Mouse (Mus musculus) E14TG2a.4 (cell line): Measurements from ENCODE around the gene Wnt2.

Experiments used
- H3K27me3 ChIP-seq: 2 replicates; pipeline ENCODE4 v1.6.1; 2014; ENCODE audit warnings: low read length, control low read depth; ENCODE audit not compliant: insufficient read depth
- H3K36me3 ChIP-seq: 2 replicates; pipeline ENCODE4 v1.6.1; 2014; ENCODE audit warnings: low read length, control low read depth; ENCODE audit not compliant: insufficient read depth
- H3K4me1 ChIP-seq: replicated peaks from 2 replicates; pipeline ENCODE4 v1.6.1; 2014; ENCODE audit warnings: low read depth, low read length, control low read depth
- H3K4me3 ChIP-seq: replicated peaks from 2 replicates; pipeline ENCODE4 v1.5.1; 2014; ENCODE audit warnings: mild to moderate bottlenecking, low read length
- H3K9me3 ChIP-seq: 2 replicates; pipeline ENCODE4 v1.6.1; 2014; ENCODE audit warnings: low read length, control low read depth
- CTCF ChIP-seq: conservative IDR thresholded peaks from 2 replicates; pipeline ENCODE4 v1.5.1; 2014; ENCODE audit warnings: low read length
- NANOG ChIP-seq: IDR thresholded peaks from 2 replicates; pipeline ENCODE4 v1.6.1; 2014; ENCODE audit warnings: borderline replicate concordance, low read length, mixed read lengths
- POU5F1 ChIP-seq: IDR thresholded peaks from 2 replicates; pipeline ENCODE4 v1.6.1; 2014; ENCODE audit warnings: low read length, borderline replicate concordance

Wnt2 gene

DNA sequence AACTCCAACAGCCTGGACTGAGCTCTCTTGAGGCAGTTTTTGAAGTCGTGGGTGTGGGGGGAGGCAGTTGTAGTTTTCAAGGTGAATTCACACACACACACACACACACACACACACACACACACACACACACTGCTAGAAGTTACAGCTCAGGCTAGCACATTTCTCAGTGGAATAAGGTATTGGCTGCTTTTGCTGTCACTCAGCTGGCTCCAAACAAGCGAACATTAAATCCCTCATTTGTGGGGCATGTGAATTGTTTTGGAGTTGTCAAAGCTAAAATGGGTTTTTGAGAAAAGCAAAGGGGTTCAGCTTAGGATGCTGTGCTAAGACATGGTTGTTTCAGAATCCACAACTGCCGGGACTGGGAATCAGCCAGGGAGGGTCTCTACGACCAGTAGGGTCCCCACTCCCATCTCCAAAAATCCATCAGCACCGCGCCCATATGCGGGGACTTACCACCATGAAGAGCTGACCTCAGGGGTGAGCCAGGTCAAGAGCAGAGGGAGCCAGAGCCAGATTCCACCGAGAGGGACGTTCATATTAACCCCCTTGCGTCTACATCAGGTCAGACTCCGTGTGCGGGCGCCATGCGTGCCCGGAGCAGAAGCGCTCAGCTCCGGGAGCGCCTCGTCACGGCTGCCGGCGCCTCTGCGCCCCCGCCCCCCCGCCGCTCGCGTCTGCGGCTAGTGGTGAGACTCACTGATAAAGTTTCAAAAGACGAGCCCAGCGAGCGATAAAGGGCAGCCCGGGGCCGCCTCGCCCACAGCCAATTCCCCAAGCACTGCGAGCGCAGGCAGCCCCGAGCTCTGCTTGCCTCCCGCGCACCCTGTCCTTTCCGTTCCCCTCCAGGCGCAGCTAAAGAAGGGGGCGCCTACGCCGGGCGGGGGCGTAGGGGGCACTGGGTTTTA, at the start of gene Wnt2:
Wnt2 (minus strand) TSS at position 840 of the 911 bp plus-strand sequence.
- Histone ChIP-seq H3K4me1 (peaks cover 27% of the 10 kb centered on the region), H3K4me3 (peak within 1 kb of the TSS; percentile 76), H3K36me3 (no peaks in the 10 kb centered on the region), H3K9me3 (peaks cover 6% of the 10 kb centered on the region; the same call in 1 of the 2 replicates), H3K27me3 (peaks cover 49% of the 10 kb centered on the region)
- TF ChIP-seq POU5F1 (no peak), CTCF (no peak), NANOG (no peak)

GRCm38 (mm10) chr6:18078615-18079014, 48.2 kb upstream of the Wnt2 start:
- no peaks in the 10 kb centered on the region for H3K4me1 ChIP-seq
- no peaks in the 10 kb centered on the region for H3K27me3 ChIP-seq
- H3K36me3 ChIP-seq = no peaks in the 10 kb centered on the region
- TF ChIP-seq CTCF (peak; percentile 43), POU5F1 (no peak)
- H3K9me3 ChIP-seq = peaks cover 6% of the 10 kb centered on the region; the same call in 1 of the 2 replicates
- H3K4me3 ChIP-seq = no peak overlapping the region

- H3K27me3 ChIP-seq = no peaks in the 10 kb centered on the region
- TF ChIP-seq NANOG (no peak), CTCF (no peak), POU5F1 (no peak)
- H3K9me3 ChIP-seq = peaks cover 6% of the 10 kb centered on the region; the same call in 1 of the 2 replicates
- H3K4me1 ChIP-seq = no peaks in the 10 kb centered on the region
- no peak overlapping the region for H3K4me3 ChIP-seq
- H3K36me3 ChIP-seq = no peaks in the 10 kb centered on the region
Observed at GRCm38 (mm10) chr6:18076986-18077385, 46.6 kb upstream of the Wnt2 start.

DNA sequence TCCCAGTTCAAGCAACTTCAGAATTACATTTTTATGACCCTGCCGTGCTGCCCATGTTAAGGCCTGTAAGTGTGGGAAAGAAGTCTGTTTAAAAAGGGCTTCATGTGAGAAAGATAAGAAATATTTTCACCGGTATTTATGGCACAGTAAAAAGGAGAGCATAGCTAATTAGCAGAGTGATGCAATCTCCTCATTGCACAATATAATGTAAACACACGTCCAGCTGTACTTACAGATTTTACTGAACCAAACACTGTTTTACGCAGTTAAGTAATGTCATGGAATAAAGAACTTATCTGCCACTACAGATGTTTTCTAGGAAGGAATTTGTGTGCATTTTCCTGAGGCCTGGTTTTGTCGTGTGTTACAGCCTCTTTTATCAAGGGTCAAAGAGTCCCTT, 46.2 kb upstream of the Wnt2 start:
- H3K9me3 ChIP-seq = peaks cover 6% of the 10 kb centered on the region; the same call in 1 of the 2 replicates
- no peak for TF ChIP-seq CTCF
- TF ChIP-seq POU5F1 = no peak
- no peak for TF ChIP-seq NANOG
- no peaks in the 10 kb centered on the region for H3K36me3 ChIP-seq
- H3K4me1 ChIP-seq = no peaks in the 10 kb centered on the region
- no peak overlapping the region for H3K4me3 ChIP-seq
- no peaks in the 10 kb centered on the region for H3K27me3 ChIP-seq

- Histone ChIP-seq H3K36me3 (no peaks in the 10 kb centered on the region), H3K4me1 (no peaks in the 10 kb centered on the region), H3K9me3 (peaks cover 7% of the 10 kb centered on the region; the same call in 1 of the 2 replicates), H3K4me3 (no peak overlapping the region), H3K27me3 (no peaks in the 10 kb centered on the region)
- no peak for TF ChIP-seq CTCF
- TF ChIP-seq NANOG = no peak
- TF ChIP-seq POU5F1 = no peak
Observed at GRCm38 (mm10) chr6:18057899-18058298, 27.5 kb upstream of the Wnt2 start.

DNA sequence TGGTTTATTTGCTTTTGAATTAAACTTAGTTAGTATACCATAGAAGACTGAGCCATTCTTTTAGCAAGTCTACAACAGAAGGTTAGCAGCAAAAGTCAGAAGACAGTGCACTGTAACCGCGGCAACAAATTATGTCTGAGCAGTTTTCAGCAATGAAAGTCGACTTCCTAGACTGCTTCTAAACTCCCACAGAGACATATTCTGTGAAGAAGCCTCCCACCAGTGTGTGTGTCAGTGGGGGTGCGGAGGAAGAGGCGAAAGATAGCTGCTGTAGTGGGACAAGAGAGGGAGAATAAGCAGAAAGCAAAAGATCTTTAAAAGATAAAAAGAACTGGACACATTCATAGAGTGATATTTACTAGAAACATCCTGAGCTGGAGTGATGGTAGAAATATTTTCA, 21.3 kb upstream of the Wnt2 start:
- Histone ChIP-seq H3K9me3 (no peaks in the 10 kb centered on the region), H3K27me3 (no peaks in the 10 kb centered on the region), H3K36me3 (no peaks in the 10 kb centered on the region), H3K4me1 (no peaks in the 10 kb centered on the region), H3K4me3 (no peak overlapping the region)
- no peak for TF ChIP-seq POU5F1
- no peak for TF ChIP-seq NANOG
- no peak for TF ChIP-seq CTCF

GRCm38 (mm10) chr6:18044299-18044698, 13.9 kb upstream of the Wnt2 start:
- Histone ChIP-seq H3K4me3 (no peak overlapping the region), H3K27me3 (no peaks in the 10 kb centered on the region), H3K36me3 (no peaks in the 10 kb centered on the region), H3K9me3 (no peaks in the 10 kb centered on the region), H3K4me1 (no peaks in the 10 kb centered on the region)
- no peak for TF ChIP-seq POU5F1
- TF ChIP-seq CTCF = no peak
- TF ChIP-seq NANOG = no peak

- H3K27me3 ChIP-seq = no peaks in the 10 kb centered on the region
- no peaks in the 10 kb centered on the region for H3K9me3 ChIP-seq
- no peaks in the 10 kb centered on the region for H3K36me3 ChIP-seq
- H3K4me3 ChIP-seq = no peak overlapping the region
- TF ChIP-seq NANOG (no peak), CTCF (no peak), POU5F1 (no peak)
- H3K4me1 ChIP-seq = no peaks in the 10 kb centered on the region
Observed at GRCm38 (mm10) chr6:18043172-18043571, 12.8 kb upstream of the Wnt2 start.
